Mouse (Mus musculus) 3134 (cell line): ENCODE measurements around the gene Ppp1r14a.

Experiments
- DNase-seq: peaks from one replicate; pipeline ENCODE4 v3.0.0-alpha.2; 2011; ENCODE audit warnings: low spot score; ENCODE audit not compliant: insufficient read length; ENCODE audit errors: extremely low read depth

Gene Ppp1r14a

DNA sequence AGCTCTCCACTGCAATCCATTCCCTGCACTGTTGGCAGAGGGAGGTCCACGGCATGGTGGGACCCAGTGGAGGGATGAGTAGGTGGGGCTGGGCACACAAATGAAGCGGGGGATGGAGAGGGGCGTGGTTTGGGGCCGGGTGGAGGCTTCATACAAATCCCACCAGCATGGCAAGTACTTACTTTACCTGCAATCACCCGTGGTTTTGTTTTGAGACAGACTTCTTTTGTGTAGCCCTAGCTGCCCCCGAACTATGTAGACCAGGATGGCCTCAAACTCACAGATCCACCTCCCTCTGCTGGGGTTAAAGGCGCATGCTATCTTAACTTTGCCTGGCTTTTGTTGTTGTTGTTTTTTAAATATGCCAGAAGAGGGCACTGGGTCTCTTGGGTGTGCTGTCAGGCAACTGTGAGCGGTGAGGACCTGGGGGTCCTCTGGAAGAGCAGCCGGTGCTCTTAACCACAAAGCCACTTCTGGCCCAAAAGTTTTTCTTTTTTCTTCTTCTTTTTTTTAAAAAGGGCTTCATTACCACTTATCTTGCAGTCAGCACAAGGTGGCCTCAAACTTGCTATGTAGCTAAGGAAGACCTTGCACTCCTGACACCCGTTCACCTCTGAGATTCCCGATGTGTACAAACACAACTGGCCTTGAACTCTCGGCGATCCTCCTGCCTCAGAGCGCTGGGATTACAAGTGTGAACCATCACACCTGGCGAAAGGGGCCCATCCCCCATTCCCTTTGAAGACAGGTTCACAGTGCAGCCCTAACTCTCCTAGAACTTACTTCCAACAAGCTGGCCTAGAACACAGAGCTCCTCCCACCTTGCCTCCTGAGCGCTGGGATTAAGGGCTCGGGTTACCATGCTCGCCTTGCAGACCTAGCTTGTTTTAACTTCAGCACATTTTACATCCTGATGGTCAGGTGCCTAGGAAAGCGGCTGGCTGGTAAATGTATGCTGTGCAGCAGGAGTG, 30.5 kb downstream of the Ppp1r14a start:
- no peak for DNase-seq

- DNase-seq = no peak
Measured at GRCm38 (mm10) chr7:29327087-29327486, 38.0 kb downstream of the Ppp1r14a start.

DNA sequence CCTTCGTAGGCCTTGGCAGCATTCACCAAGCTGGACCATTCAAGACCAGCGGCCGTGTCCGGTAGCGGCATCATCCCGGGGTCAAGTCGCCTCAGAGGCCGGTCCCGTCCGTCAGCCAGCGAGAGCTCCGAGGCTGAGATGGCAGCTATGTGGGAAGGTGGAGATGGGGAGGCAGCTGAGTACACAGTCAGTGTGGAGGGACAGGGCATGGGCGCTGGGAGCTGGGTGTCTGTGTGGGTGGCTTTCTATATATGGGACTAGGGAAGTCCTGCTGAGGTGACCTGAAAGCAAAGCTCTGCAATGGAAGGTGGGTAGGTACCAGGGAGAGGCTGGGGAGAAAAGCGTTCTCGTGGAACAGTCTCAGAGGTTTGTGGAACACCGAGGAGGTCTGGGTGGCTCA, 39.9 kb downstream of the Ppp1r14a start:
- no peak for DNase-seq

- no peak for DNase-seq
Measured at GRCm38 (mm10) chr7:29334156-29334555, 45.0 kb downstream of the Ppp1r14a start.

- DNase-seq = no peak
Measured at GRCm38 (mm10) chr7:29335276-29335675, 46.2 kb downstream of the Ppp1r14a start.

DNA sequence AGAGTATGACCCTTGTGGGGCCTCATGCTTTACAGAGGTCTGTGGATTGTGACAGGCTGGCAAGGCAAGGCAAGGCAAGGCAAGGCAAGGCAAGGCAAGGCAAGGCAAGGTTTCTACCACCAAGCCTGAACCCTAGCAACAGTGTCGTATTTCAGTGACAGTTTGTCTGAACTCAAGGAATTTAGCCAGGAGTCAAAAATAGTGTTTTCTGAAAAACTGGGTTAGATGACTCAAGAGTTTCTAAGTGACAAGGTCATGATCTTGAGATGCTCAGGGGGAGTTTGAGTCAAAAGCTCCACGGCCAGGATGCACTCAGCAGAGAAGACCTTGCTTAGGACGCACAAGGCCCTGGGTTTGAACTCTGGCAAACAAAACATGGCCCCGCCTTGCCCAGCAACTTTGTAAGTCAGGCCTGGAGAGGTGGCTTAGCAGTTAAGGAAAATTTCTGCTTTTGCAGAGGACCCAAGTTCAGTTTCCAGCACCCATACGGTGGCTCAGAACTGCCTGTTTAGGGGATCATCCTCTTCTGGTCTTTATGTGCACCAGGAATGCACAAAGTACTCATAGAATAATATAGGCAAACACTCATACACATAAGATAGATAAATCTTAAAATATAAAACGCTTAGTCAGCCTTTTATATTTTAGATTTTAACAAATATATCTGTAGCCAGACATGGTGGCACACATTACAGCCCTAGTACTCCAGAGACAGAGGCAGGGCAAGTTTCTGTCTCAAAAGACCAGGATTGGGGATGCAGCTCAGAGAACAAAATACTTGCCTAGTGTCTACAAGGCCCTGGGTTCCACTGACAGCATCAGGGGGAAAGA, 46.9 kb downstream of the Ppp1r14a start:
- DNase-seq = no peak

DNA sequence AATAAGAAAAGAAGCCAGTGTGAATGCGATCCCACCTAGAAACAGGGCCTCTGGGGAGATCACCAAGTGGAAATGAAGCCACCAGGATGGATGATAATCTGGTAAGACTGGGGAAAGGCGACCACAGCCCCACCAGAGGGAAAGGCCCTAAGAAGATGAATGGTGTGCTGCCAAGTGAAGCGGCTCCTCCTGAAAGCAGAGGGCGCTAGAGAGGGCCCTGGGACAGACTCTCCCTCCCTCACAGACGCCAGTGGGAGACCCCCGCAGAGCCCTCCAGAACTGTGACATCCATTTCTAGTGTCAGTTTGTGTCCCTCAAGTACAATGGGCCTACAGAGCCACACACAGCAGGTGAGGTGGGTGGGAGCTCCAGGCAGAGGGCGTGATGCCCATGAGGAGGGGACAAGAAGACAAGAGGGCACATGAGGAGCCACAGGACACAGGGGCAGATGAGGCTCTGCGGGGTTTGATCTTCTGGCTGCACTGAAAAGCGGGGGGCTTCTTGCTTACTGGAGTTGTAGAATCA, 47.7 kb downstream of the Ppp1r14a start:
- no peak for DNase-seq

DNA sequence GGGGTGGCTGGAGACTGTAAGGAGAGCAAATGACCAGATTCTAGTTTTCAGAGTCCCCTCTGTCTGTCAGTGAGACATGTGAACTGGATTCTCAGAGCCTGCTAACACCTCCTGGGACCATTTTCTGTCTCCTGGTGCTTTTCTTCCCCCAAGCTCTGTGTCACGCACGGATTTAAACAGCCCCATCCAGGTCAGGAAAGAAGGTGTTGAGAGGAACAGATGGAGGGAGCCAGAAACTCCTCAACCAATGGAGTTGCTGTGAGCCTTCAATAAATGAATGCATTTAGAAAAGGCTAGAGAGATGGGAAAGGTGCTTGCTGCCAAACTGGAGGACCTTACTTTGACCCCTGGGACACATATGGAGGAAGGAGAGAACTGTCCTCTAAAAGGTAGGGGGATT, 48.7 kb downstream of the Ppp1r14a start:
- no peak for DNase-seq

GRCm38 (mm10) chr7:29338351-29338919, 49.3 kb downstream of the Ppp1r14a start:
- DNase-seq = no peak

DNA sequence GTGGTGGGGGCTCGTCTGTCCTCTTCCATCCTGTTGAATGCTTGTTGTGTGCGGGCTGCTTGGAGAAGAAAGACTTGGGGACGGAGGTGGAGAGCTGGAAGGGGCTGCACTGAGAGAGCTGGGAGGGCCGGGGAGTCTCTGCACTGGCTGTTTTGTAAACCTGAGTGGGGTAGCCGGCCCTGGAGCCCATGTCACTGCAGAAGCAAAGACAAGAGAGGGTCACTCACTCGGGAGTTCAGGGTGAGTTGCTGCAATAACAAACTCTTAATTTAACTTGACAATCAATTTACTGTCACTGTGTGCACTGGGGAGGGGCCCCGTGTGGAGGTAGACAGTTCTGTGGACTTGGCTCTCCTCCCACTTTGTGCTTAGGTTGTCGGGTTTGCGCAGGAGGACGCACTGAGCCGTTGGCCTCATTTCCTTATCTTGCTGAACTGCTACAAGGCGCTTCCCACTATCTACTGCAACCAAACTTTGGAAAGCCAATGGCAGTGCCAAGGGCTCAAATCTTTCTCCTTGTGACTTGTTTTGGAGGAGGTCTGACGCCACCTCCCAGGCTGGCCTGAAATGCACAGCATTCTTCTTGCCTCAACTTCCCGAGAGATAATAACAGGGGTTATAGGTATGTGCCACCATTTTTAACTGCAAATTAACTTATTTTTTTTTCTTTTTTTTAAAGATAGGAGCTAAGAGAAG, 50.0 kb downstream of the Ppp1r14a start:
- no peak for DNase-seq

GRCm38 (mm10) chr7:29340247-29340646, 51.1 kb downstream of the Ppp1r14a start:
- DNase-seq = no peak

GRCm38 (mm10) chr7:29340838-29341237, 51.7 kb downstream of the Ppp1r14a start:
- DNase-seq = no peak

- no peak for DNase-seq
Measured at GRCm38 (mm10) chr7:29341722-29342121, 52.6 kb downstream of the Ppp1r14a start.

DNA sequence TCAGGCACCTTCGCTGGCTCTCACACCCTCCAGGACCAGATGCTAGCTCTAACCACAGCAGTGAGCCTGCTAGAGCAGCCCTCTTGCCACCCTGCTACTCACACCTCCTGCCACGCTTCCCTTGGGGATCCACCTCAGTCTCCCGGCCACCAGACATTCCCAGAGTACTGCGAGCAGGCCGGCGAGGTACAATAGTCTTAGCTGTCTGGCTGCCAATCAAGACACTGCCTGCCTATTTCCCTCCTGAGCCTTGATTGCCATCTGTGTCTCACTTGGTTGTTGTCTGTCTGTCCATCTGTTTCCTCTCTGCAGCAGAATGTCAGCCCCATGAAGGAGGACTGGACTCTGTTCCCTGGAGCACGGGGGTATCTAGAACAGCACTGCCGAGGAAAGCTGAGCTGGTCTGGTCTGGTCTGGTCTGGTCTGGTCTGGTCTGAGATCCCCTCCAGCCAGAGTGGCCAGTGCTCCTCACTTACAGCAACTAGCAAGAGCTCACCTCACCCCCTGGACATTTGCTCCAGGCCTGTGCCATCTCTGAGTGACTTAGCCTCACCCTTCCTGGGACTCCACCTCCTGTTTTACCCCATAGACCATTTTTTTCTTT, 53.5 kb downstream of the Ppp1r14a start:
- DNase-seq = no peak
